Mouse (Mus musculus) midbrain, embryonic 15.5 days (tissue): ENCODE data around the gene St7l. TPM values are rescaled to one million over a fixed set of nuclear protein-coding genes. Genes with fewer than 3 reads are reported as not detected.
"Not testable (repeated sequence)": the region's sequence is repeated elsewhere in the genome, so short reads cannot be mapped to it uniquely, and the experiment has no call there.

Experiments
- ATAC-seq: fragments of 200-750 bp; cut with Nextera tagmentation; replicated peaks from 2 replicates; pipeline ENCODE4 v1.8.0; 2017; ENCODE audit warnings: moderate TSS enrichment
- H3K27ac ChIP-seq: fragments of 300-500 bp; sonication (generic); 2 replicates; pipeline ENCODE4 v1.5.1; 2015; ENCODE audit warnings: mild to moderate bottlenecking, inconsistent platforms
- H3K27me3 ChIP-seq: fragments of 300-500 bp; sonication (generic); replicated peaks from 2 replicates; pipeline ENCODE4 v1.6.1; 2015; ENCODE audit warnings: inconsistent platforms
- H3K36me3 ChIP-seq: fragments of 300-500 bp; sonication (generic); replicated peaks from 2 replicates; pipeline ENCODE4 v1.6.1; 2015; ENCODE audit warnings: inconsistent platforms
- H3K4me1 ChIP-seq: fragments of 300-500 bp; sonication (generic); 2 replicates; pipeline ENCODE4 v1.6.1; 2015; ENCODE audit warnings: inconsistent platforms
- H3K4me2 ChIP-seq: fragments of 300-500 bp; sonication (generic); 2 replicates; pipeline ENCODE4 v1.6.1; 2015; ENCODE audit warnings: inconsistent platforms, mild to moderate bottlenecking, moderate library complexity
- H3K4me3 ChIP-seq: fragments of 300-500 bp; sonication (generic); 2 replicates; pipeline ENCODE4 v1.5.1; 2015; ENCODE audit warnings: mild to moderate bottlenecking, inconsistent platforms
- H3K9ac ChIP-seq: fragments of 300-500 bp; sonication (generic); 2 replicates; pipeline ENCODE4 v1.6.1; 2015; ENCODE audit warnings: mild to moderate bottlenecking, inconsistent platforms
- H3K9me3 ChIP-seq: fragments of 300-500 bp; sonication (generic); 2 replicates; pipeline ENCODE4 v1.6.1; 2016; ENCODE audit warnings: inconsistent platforms
- WGBS: fragments of 180-500 bp; shearing (Covaris S2); methylation state at CpG from one replicate; pipeline ENCODE4 v1.1.7; 2015; ENCODE audit warnings: mixed read lengths; 5-methylcytosine and 5-hydroxymethylcytosine counted together
- polyA plus RNA-seq: library from polyadenylated mRNA; unstranded; fragments of >200 nt; fragmentation: Nextera tagmentation; extraction: Ambion mirVana; gene quantifications from 2 replicates; pipeline ENCODE4 v1.2.1, GENCODE M21; 2015

St7l gene
- polyA plus RNA-seq, 1 experiment from 2014 or later: 35.1 TPM

- WGBS: 95% methylated on average over 1 of the region's 1 CpGs
- H3K9ac ChIP-seq: no peak overlapping the region
- H3K4me1 ChIP-seq: no peaks in the 10 kb centered on the region
- no peak overlapping the region for H3K27ac ChIP-seq
- ATAC-seq: no peak
- H3K36me3 ChIP-seq: no peaks in the 10 kb centered on the region
- H3K4me2 ChIP-seq: no peak overlapping the region
- H3K4me3 ChIP-seq: no peak overlapping the region
- H3K27me3 ChIP-seq: no peaks in the 10 kb centered on the region
- no peaks in the 10 kb centered on the region for H3K9me3 ChIP-seq
Measured at GRCm38 (mm10) chr3:104854465-104854864, 9.3 kb upstream of the St7l start.

- Histone ChIP-seq H3K4me1 (no peaks in the 10 kb centered on the region), H3K27me3 (no peaks in the 10 kb centered on the region), H3K27ac (no peak overlapping the region), H3K4me2 (no peak overlapping the region), H3K36me3 (no peaks in the 10 kb centered on the region), H3K9me3 (no peaks in the 10 kb centered on the region), H3K9ac (no peak overlapping the region), H3K4me3 (no peak overlapping the region)
- ATAC-seq: no peak
Measured at GRCm38 (mm10) chr3:104854866-104855265, 8.9 kb upstream of the St7l start.

GRCm38 (mm10) chr3:104856106-104856505 is 7.7 kb upstream of the St7l start:
- no peak overlapping the region for H3K4me3 ChIP-seq
- 96% methylated on average over 1 of the region's 1 CpGs for WGBS

GRCm38 (mm10) chr3:104858560-104858959 is 5.2 kb upstream of the St7l start:
- no peak for ATAC-seq
- no peak overlapping the region for H3K27ac ChIP-seq
- no peak overlapping the region for H3K9ac ChIP-seq
- H3K9me3 ChIP-seq: no peaks in the 10 kb centered on the region
- H3K4me2 ChIP-seq: no peak overlapping the region
- H3K4me1 ChIP-seq: peaks cover 27% of the 10 kb centered on the region
- H3K36me3 ChIP-seq: no peaks in the 10 kb centered on the region
- WGBS: 100% methylated on average over 1 of the region's 1 CpGs
- H3K27me3 ChIP-seq: no peaks in the 10 kb centered on the region
- no peak overlapping the region for H3K4me3 ChIP-seq

More at GRCm38 (mm10) chr3:104856106-104856505, 7.7 kb upstream of the St7l start:
- no peaks in the 10 kb centered on the region for H3K27me3 ChIP-seq
- H3K9ac ChIP-seq: no peak overlapping the region
- H3K27ac ChIP-seq: no peak overlapping the region
- H3K9me3 ChIP-seq: no peaks in the 10 kb centered on the region
- ATAC-seq: no peak
- H3K4me2 ChIP-seq: no peak overlapping the region
- H3K36me3 ChIP-seq: no peaks in the 10 kb centered on the region
- peaks cover 2% of the 10 kb centered on the region for H3K4me1 ChIP-seq

GRCm38 (mm10) chr3:104864651-104865340 is 991 bp downstream of the St7l start:
- Histone ChIP-seq H3K27me3 (no peaks in the 10 kb centered on the region), H3K36me3 (no peaks in the 10 kb centered on the region; the same call in 1 of the 2 replicates)
- WGBS: under 1% methylated on average over 48 of the region's 48 CpGs

GRCm38 (mm10) chr3:104865341-104865788 is 1.6 kb downstream of the St7l start:
- Histone ChIP-seq H3K4me2 (peak overlapping the region; percentile 66), H3K9ac (peak overlapping the region; percentile 99), H3K27me3 (no peaks in the 10 kb centered on the region), H3K4me1 (peaks cover 41% of the 10 kb centered on the region), H3K4me3 (peak overlapping the region; percentile 99), H3K36me3 (no peaks in the 10 kb centered on the region; the same call in 1 of the 2 replicates), H3K9me3 (no peaks in the 10 kb centered on the region), H3K27ac (peak overlapping the region; percentile 93)
- under 1% methylated on average over 12 of the region's 12 CpGs for WGBS
- ATAC-seq: peak; percentile 13

More at GRCm38 (mm10) chr3:104864651-104865340, 991 bp downstream of the St7l start:
- Histone ChIP-seq H3K9ac (peak overlapping the region; percentile 99), H3K9me3 (no peaks in the 10 kb centered on the region), H3K4me2 (peak overlapping the region; percentile 66), H3K4me1 (peaks cover 41% of the 10 kb centered on the region), H3K4me3 (peak overlapping the region; percentile 99), H3K27ac (peak overlapping the region; percentile 93)
- ATAC-seq: peak; percentile 96

- not testable (repeated sequence) for H3K9me3 ChIP-seq, H3K27ac ChIP-seq, ATAC-seq, H3K27me3 ChIP-seq, H3K4me3 ChIP-seq, H3K36me3 ChIP-seq, H3K9ac ChIP-seq
- Histone ChIP-seq H3K4me2 (peak overlapping the region; percentile 66), H3K4me1 (peaks cover 33% of the 10 kb centered on the region)
Measured at GRCm38 (mm10) chr3:104866674-104867073, 2.9 kb downstream of the St7l start.

- Histone ChIP-seq H3K27me3 (no peaks in the 10 kb centered on the region), H3K4me3 (no peak overlapping the region), H3K9me3 (no peaks in the 10 kb centered on the region), H3K9ac (no peak overlapping the region), H3K27ac (no peak overlapping the region), H3K4me2 (no peak overlapping the region), H3K36me3 (peaks cover 22% of the 10 kb centered on the region), H3K4me1 (peaks cover 14% of the 10 kb centered on the region)
- no peak for ATAC-seq
Measured at GRCm38 (mm10) chr3:104869611-104870010, 5.8 kb downstream of the St7l start.

- Histone ChIP-seq H3K4me2 (no peak overlapping the region), H3K9ac (no peak overlapping the region), H3K9me3 (no peaks in the 10 kb centered on the region), H3K36me3 (peaks cover 20% of the 10 kb centered on the region), H3K27ac (no peak overlapping the region), H3K4me3 (no peak overlapping the region), H3K27me3 (no peaks in the 10 kb centered on the region), H3K4me1 (no peaks in the 10 kb centered on the region)
- 95% methylated on average over 3 of the region's 3 CpGs for WGBS
- no peak for ATAC-seq
Measured at GRCm38 (mm10) chr3:104888585-104888984, 24.8 kb downstream of the St7l start.

- Histone ChIP-seq H3K9ac (no peak overlapping the region), H3K36me3 (peaks cover 36% of the 10 kb centered on the region), H3K27ac (no peak overlapping the region), H3K9me3 (no peaks in the 10 kb centered on the region), H3K4me2 (no peak overlapping the region), H3K4me3 (no peak overlapping the region), H3K4me1 (no peaks in the 10 kb centered on the region), H3K27me3 (no peaks in the 10 kb centered on the region)
- 83% methylated on average over 3 of the region's 3 CpGs for WGBS
- ATAC-seq: no peak
Measured at GRCm38 (mm10) chr3:104896141-104896540, 32.3 kb downstream of the St7l start.

- Histone ChIP-seq H3K9ac (no peak overlapping the region), H3K36me3 (peaks cover 18% of the 10 kb centered on the region), H3K27me3 (no peaks in the 10 kb centered on the region), H3K27ac (no peak overlapping the region), H3K9me3 (no peaks in the 10 kb centered on the region), H3K4me2 (no peak overlapping the region), H3K4me3 (no peak overlapping the region), H3K4me1 (no peaks in the 10 kb centered on the region)
- WGBS: 97% methylated on average over 4 of the region's 4 CpGs
- ATAC-seq: no peak
Measured at GRCm38 (mm10) chr3:104901154-104901553, 37.3 kb downstream of the St7l start.

- no peaks in the 10 kb centered on the region for H3K9me3 ChIP-seq
- H3K27me3 ChIP-seq: no peaks in the 10 kb centered on the region
- no peak overlapping the region for H3K27ac ChIP-seq
- H3K9ac ChIP-seq: no peak overlapping the region
- H3K4me2 ChIP-seq: no peak overlapping the region
- 90% methylated on average over 4 of the region's 4 CpGs for WGBS
- H3K36me3 ChIP-seq: peaks cover 4% of the 10 kb centered on the region; the same call in 1 of the 2 replicates
- H3K4me1 ChIP-seq: no peaks in the 10 kb centered on the region
- H3K4me3 ChIP-seq: no peak overlapping the region
- no peak for ATAC-seq
Measured at GRCm38 (mm10) chr3:104905389-104905788, 41.6 kb downstream of the St7l start.

GRCm38 (mm10) chr3:104906007-104906406 is 42.2 kb downstream of the St7l start:
- ATAC-seq: no peak
- Histone ChIP-seq H3K9me3 (no peaks in the 10 kb centered on the region), H3K4me2 (no peak overlapping the region), H3K4me3 (no peak overlapping the region), H3K4me1 (no peaks in the 10 kb centered on the region), H3K27ac (no peak overlapping the region), H3K27me3 (no peaks in the 10 kb centered on the region), H3K9ac (no peak overlapping the region), H3K36me3 (peaks cover 8% of the 10 kb centered on the region; the same call in 1 of the 2 replicates)
- 92% methylated on average over 3 of the region's 3 CpGs for WGBS
